Mouse (Mus musculus) MEL (cell line): Measurements from ENCODE around the gene Naa35. TPM values are rescaled to one million over a fixed set of nuclear protein-coding genes. Genes with fewer than 3 reads are reported as not detected.

ENCODE experiments used
- DNase-seq: peaks from one replicate; pipeline ENCODE4 v3.0.0; 2011; ENCODE audit warnings: low read depth, low spot score
- H3K27ac ChIP-seq: 2 replicates; pipeline ENCODE4 v1.5.1; 2012; ENCODE audit warnings: low read depth, mild to moderate bottlenecking, control low read depth, low read length, moderate library complexity; ENCODE audit not compliant: control insufficient read depth
- H3K27me3 ChIP-seq, 2 experiments: fragments of 150-350 bp in 1 of 2; sonication (generic) in 1 of 2; 2 replicates each; pipeline ENCODE4 v1.6.1; 2012; ENCODE audit warnings: low read length in 2 of 2, mild to moderate bottlenecking in 2 of 2, improper control_type of control experiment in 1 of 2, moderate library complexity in 1 of 2; ENCODE audit not compliant: insufficient read depth in 2 of 2, control insufficient read depth in 1 of 2
- H3K36me3 ChIP-seq, 2 experiments: 2 replicates each; pipeline ENCODE4 v1.6.1; 2012 to 2014; ENCODE audit warnings: low read length in 2 of 2, improper control_type of control experiment in 1 of 2, inconsistent platforms in 1 of 2, mild to moderate bottlenecking in 1 of 2; ENCODE audit not compliant: insufficient read depth in 2 of 2, control insufficient read depth in 1 of 2
- H3K4me1 ChIP-seq, 2 experiments: fragments of 150-350 bp in 1 of 2; sonication (generic) in 1 of 2; 2 replicates each; pipeline ENCODE4 v1.6.1; 2012; ENCODE audit warnings: low read length in 2 of 2, improper control_type of control experiment in 1 of 2, mild to moderate bottlenecking in 1 of 2; ENCODE audit not compliant: insufficient read depth in 2 of 2, control insufficient read depth in 1 of 2
- H3K4me3 ChIP-seq, 2 experiments: fragments of 150-350 bp in 1 of 2; sonication (generic) in 1 of 2; 2 replicates each; pipeline ENCODE4 v1.5.1; 2012; ENCODE audit warnings: low read depth in 2 of 2, low read length in 2 of 2, mild to moderate bottlenecking in 2 of 2, moderate library complexity in 2 of 2, control low read depth in 1 of 2, improper control_type of control experiment in 1 of 2; ENCODE audit not compliant: control insufficient read depth in 1 of 2, insufficient read depth in 1 of 2
- H3K79me2 ChIP-seq: 2 replicates; pipeline ENCODE4 v1.6.1; 2012; ENCODE audit warnings: mild to moderate bottlenecking, low read length, moderate library complexity; ENCODE audit not compliant: control insufficient read depth, poor library complexity, insufficient read depth
- H3K9ac ChIP-seq: 2 replicates; pipeline ENCODE4 v1.6.1; 2012; ENCODE audit warnings: low read depth, mild to moderate bottlenecking, control low read depth, low read length, moderate library complexity; ENCODE audit not compliant: control insufficient read depth, poor library complexity, severe bottlenecking
- H3K9me3 ChIP-seq: fragments of 150-350 bp; sonication (generic); replicated peaks from 2 replicates; pipeline ENCODE4 v1.6.1; 2012; ENCODE audit warnings: mild to moderate bottlenecking, low read length, improper control_type of control experiment, moderate library complexity; ENCODE audit not compliant: insufficient read depth
- BHLHE40 ChIP-seq: IDR thresholded peaks from 2 replicates; pipeline ENCODE4 v1.6.1; 2012; ENCODE audit warnings: low read depth, mild to moderate bottlenecking, inconsistent platforms, low read length, improper control_type of control experiment, borderline replicate concordance
- CHD1 ChIP-seq: IDR thresholded peaks from 2 replicates; pipeline ENCODE4 v1.6.1; 2012; ENCODE audit warnings: low read depth, mild to moderate bottlenecking, inconsistent platforms, low read length, improper control_type of control experiment
- CHD2 ChIP-seq: IDR thresholded peaks from 2 replicates; pipeline ENCODE4 v1.6.1; 2011; ENCODE audit warnings: low read length, improper control_type of control experiment
- CTCF ChIP-seq, 3 experiments: IDR thresholded peaks in 2 of 3; conservative IDR thresholded peaks in 1 of 3; 2 replicates each; pipeline ENCODE4 v1.5.1; 2011 to 2012; ENCODE audit warnings: low read length in 3 of 3, low read depth in 2 of 3, mild to moderate bottlenecking in 2 of 3, improper control_type of control experiment in 1 of 3, inconsistent platforms in 1 of 3, mixed read lengths in 1 of 3, moderate library complexity in 1 of 3; ENCODE audit not compliant: control insufficient read depth in 1 of 3, insufficient read depth in 1 of 3, poor library complexity in 1 of 3, severe bottlenecking in 1 of 3
- E2F4 ChIP-seq: IDR thresholded peaks from 2 replicates; pipeline ENCODE4 v1.6.1; 2011; ENCODE audit warnings: low read depth, low read length, improper control_type of control experiment, borderline replicate concordance
- ELF1 ChIP-seq: IDR thresholded peaks from 2 replicates; pipeline ENCODE4 v1.6.1; 2014; ENCODE audit warnings: low read depth, mild to moderate bottlenecking, inconsistent platforms, low read length, improper control_type of control experiment, moderate library complexity
- EP300 ChIP-seq, 2 experiments: IDR thresholded peaks; 2 replicates each; pipeline ENCODE4 v1.6.1; 2011; ENCODE audit warnings: improper control_type of control experiment in 2 of 2, low read length in 2 of 2, low read depth in 1 of 2, mild to moderate bottlenecking in 1 of 2
- ETS1 ChIP-seq: IDR thresholded peaks from 2 replicates; pipeline ENCODE4 v1.6.1; 2012; ENCODE audit warnings: low read depth, mild to moderate bottlenecking, inconsistent platforms, low read length, improper control_type of control experiment, moderate library complexity
- GATA1 ChIP-seq: IDR thresholded peaks from 2 replicates; pipeline ENCODE4 v1.6.1; 2011; ENCODE audit warnings: low read depth, low read length, improper control_type of control experiment
- HCFC1 ChIP-seq: IDR thresholded peaks from 2 replicates; pipeline ENCODE4 v1.6.1; 2012; ENCODE audit warnings: low read depth, mild to moderate bottlenecking, inconsistent platforms, low read length, improper control_type of control experiment, moderate library complexity
- JUND ChIP-seq: IDR thresholded peaks from 2 replicates; pipeline ENCODE4 v1.6.1; 2011; ENCODE audit warnings: low read depth, mild to moderate bottlenecking, improper control_type of control experiment, low read length
- KAT2A ChIP-seq: conservative IDR thresholded peaks from 2 replicates; pipeline ENCODE4 v1.6.1; 2012; ENCODE audit warnings: low read depth, low read length, improper control_type of control experiment, inconsistent platforms
- MAFK ChIP-seq: IDR thresholded peaks from 2 replicates; pipeline ENCODE4 v1.6.1; 2011; ENCODE audit warnings: low read depth, mild to moderate bottlenecking, low read length, improper control_type of control experiment, borderline replicate concordance
- MAX ChIP-seq: IDR thresholded peaks from 2 replicates; pipeline ENCODE4 v1.6.1; 2011; ENCODE audit warnings: low read length, improper control_type of control experiment
- MAZ ChIP-seq: IDR thresholded peaks from 2 replicates; pipeline ENCODE4 v1.6.1; 2012; ENCODE audit warnings: low read depth, mild to moderate bottlenecking, inconsistent platforms, low read length, improper control_type of control experiment
- MEF2A ChIP-seq: IDR thresholded peaks from 2 replicates; pipeline ENCODE4 v1.6.1; 2014; ENCODE audit warnings: low read depth, mild to moderate bottlenecking, inconsistent platforms, low read length, improper control_type of control experiment; ENCODE audit not compliant: poor library complexity, insufficient replicate concordance, severe bottlenecking; ENCODE audit errors: extremely low read depth
- MXI1 ChIP-seq: IDR thresholded peaks from 2 replicates; pipeline ENCODE4 v1.6.1; 2011; ENCODE audit warnings: mild to moderate bottlenecking, low read depth, low read length, improper control_type of control experiment
- MYB ChIP-seq: IDR thresholded peaks from 2 replicates; pipeline ENCODE4 v1.6.1; 2011; ENCODE audit warnings: mild to moderate bottlenecking, low read depth, low read length, improper control_type of control experiment
- MYC ChIP-seq: IDR thresholded peaks from 2 replicates; pipeline ENCODE4 v1.6.1; 2011; ENCODE audit warnings: low read depth, mild to moderate bottlenecking, low read length, improper control_type of control experiment, moderate library complexity
- NELFE ChIP-seq: IDR thresholded peaks from 2 replicates; pipeline ENCODE4 v1.6.1; 2011; ENCODE audit warnings: low read depth, low read length, improper control_type of control experiment
- NRF1 ChIP-seq: IDR thresholded peaks from 2 replicates; pipeline ENCODE4 v1.6.1; 2014; ENCODE audit warnings: low read depth, mild to moderate bottlenecking, inconsistent platforms, low read length, improper control_type of control experiment, moderate library complexity; ENCODE audit not compliant: poor library complexity, insufficient read depth, severe bottlenecking
- POLR2A ChIP-seq, 2 experiments: IDR thresholded peaks; 2 replicates each; pipeline ENCODE4 v1.6.1; 2011 to 2012; ENCODE audit warnings: low read length in 2 of 2, mild to moderate bottlenecking in 2 of 2, control low read depth in 1 of 2, improper control_type of control experiment in 1 of 2, low read depth in 1 of 2, moderate library complexity in 1 of 2; ENCODE audit not compliant: control insufficient read depth in 1 of 2, insufficient read depth in 1 of 2, poor library complexity in 1 of 2
- RAD21 ChIP-seq: IDR thresholded peaks from 2 replicates; pipeline ENCODE4 v1.6.1; 2011; ENCODE audit warnings: mild to moderate bottlenecking, low read depth, low read length, improper control_type of control experiment
- RCOR1 ChIP-seq: IDR thresholded peaks from 2 replicates; pipeline ENCODE4 v1.6.1; 2012; ENCODE audit warnings: low read depth, mild to moderate bottlenecking, inconsistent platforms, low read length, improper control_type of control experiment
- SIN3A ChIP-seq: IDR thresholded peaks from 2 replicates; pipeline ENCODE4 v1.6.1; 2012; ENCODE audit warnings: low read length, improper control_type of control experiment, inconsistent platforms
- SMC3 ChIP-seq: IDR thresholded peaks from 2 replicates; pipeline ENCODE4 v1.6.1; 2011; ENCODE audit warnings: low read depth, low read length, improper control_type of control experiment
- TAL1 ChIP-seq: IDR thresholded peaks from 2 replicates; pipeline ENCODE4 v1.6.1; 2012; ENCODE audit warnings: mild to moderate bottlenecking, inconsistent platforms, low read length, moderate library complexity, mixed read lengths
- TBP ChIP-seq: IDR thresholded peaks from 2 replicates; pipeline ENCODE4 v1.8.0; 2011; ENCODE audit warnings: low read depth, low read length, improper control_type of control experiment
- TCF12 ChIP-seq: IDR thresholded peaks from 2 replicates; pipeline ENCODE4 v1.6.1; 2014; ENCODE audit warnings: low read depth, mild to moderate bottlenecking, inconsistent platforms, low read length, improper control_type of control experiment, moderate library complexity
- UBTF ChIP-seq: IDR thresholded peaks from 2 replicates; pipeline ENCODE4 v1.6.1; 2012; ENCODE audit warnings: low read depth, mild to moderate bottlenecking, inconsistent platforms, low read length, improper control_type of control experiment, moderate library complexity, borderline replicate concordance; ENCODE audit not compliant: insufficient read depth
- USF1 ChIP-seq: IDR thresholded peaks from 2 replicates; pipeline ENCODE4 v1.6.1; 2014; ENCODE audit warnings: low read depth, mild to moderate bottlenecking, inconsistent platforms, low read length, improper control_type of control experiment, moderate library complexity
- USF2 ChIP-seq, 2 experiments: IDR thresholded peaks; 2 replicates each; pipeline ENCODE4 v1.6.1; 2011 to 2012; ENCODE audit warnings: improper control_type of control experiment in 2 of 2, low read length in 2 of 2, borderline replicate concordance in 1 of 2, inconsistent platforms in 1 of 2, low read depth in 1 of 2, mild to moderate bottlenecking in 1 of 2; ENCODE audit not compliant: insufficient read depth in 1 of 2
- ZC3H11A ChIP-seq: IDR thresholded peaks from 2 replicates; pipeline ENCODE4 v1.6.1; 2012; ENCODE audit warnings: low read depth, mild to moderate bottlenecking, inconsistent platforms, low read length, improper control_type of control experiment
- ZKSCAN1 ChIP-seq: IDR thresholded peaks from 2 replicates; pipeline ENCODE4 v1.6.1; 2012; ENCODE audit warnings: low read depth, mild to moderate bottlenecking, inconsistent platforms, low read length, improper control_type of control experiment, moderate library complexity
- ZMIZ1 ChIP-seq: IDR thresholded peaks from 2 replicates; pipeline ENCODE4 v1.6.1; 2012; ENCODE audit warnings: low read depth, mild to moderate bottlenecking, inconsistent platforms, low read length, improper control_type of control experiment, moderate library complexity
- ZNF384 ChIP-seq: IDR thresholded peaks from 2 replicates; pipeline ENCODE4 v1.6.1; 2012; ENCODE audit warnings: low read depth, mild to moderate bottlenecking, inconsistent platforms, low read length, improper control_type of control experiment
- polyA plus RNA-seq, 2 experiments: library from polyadenylated mRNA; stranded (reverse) in 1 of 2; unstranded in 1 of 2; fragments of >175 nt in 1 of 2; fragments of >200 nt in 1 of 2; gene quantifications; 2 replicates each; pipeline versions ENCODE4 v1.2.1 to v1.2.4; 2012; ENCODE audit warnings: low replicate concordance in 2 of 2, low read depth in 1 of 2; ENCODE audit not compliant: insufficient read length in 2 of 2, insufficient read depth in 1 of 2, missing spikeins in 1 of 2
- total RNA-seq: library from RNA; depleted of rRNA; stranded (reverse); fragments of 300-350 nt; gene quantifications from 2 replicates; pipeline ENCODE4 v1.2.3, GENCODE M21; 2012

Gene Naa35
- total and polyA plus RNA-seq, 3 experiments = 19.5 to 44.4 TPM; not detected in 1

GRCm38 (mm10) chr13:59549318-59549798, 35.7 kb upstream of the Naa35 start:
- Histone ChIP-seq H3K27me3 (no peaks in the 10 kb centered on the region), H3K9me3 (no peaks in the 10 kb centered on the region), H3K4me3 (no peak overlapping the region), H3K9ac (no peak overlapping the region), H3K36me3 (peaks cover 0 to 61% of the 10 kb centered on the region in 2 experiments; a peak in 2 of 4 replicates), H3K4me1 (peaks cover 42 to 48% of the 10 kb centered on the region in 2 experiments), H3K27ac (peak overlapping the region; percentile 79), H3K79me2 (peaks cover 53% of the 10 kb centered on the region)
- DNase-seq = peak; percentile 81
- TF ChIP-seq SIN3A (peak; percentile 27), BHLHE40 (peak; percentile 22; the same call in 1 of the 2 replicates), ZC3H11A (no peak), MYC (no peak), ELF1 (no peak), GATA1 (peak; percentile 85), MAZ (no peak), EP300 (IDR thresholded peaks at IDR 0.05; ENCODE audit: low read depth in 1 of 2, low read length in 2 of 2) (peak; percentile 78 to 87; a peak in 3 of 4 replicates), ZMIZ1 (no peak), MEF2A (no peak), MAX (no peak), E2F4 (no peak), CHD2 (no peak; the same call in 1 of the 2 replicates), NRF1 (no peak), POLR2A (IDR thresholded peaks at IDR 0.05; ENCODE audit: control insufficient read depth in 1 of 2, insufficient read depth in 1 of 2, low read depth in 1 of 2, low read length in 2 of 2, poor library complexity in 1 of 2) (no peak), SMC3 (no peak), USF1 (no peak), KAT2A (no peak), RCOR1 (peak; percentile 48; the same call in 1 of the 2 replicates), ZNF384 (no peak), CTCF (IDR thresholded peaks at IDR 0.05 in 2 of 3, conservative IDR thresholded peaks at IDR 0.05 in 1 of 3; ENCODE audit: control insufficient read depth in 1 of 3, insufficient read depth in 1 of 3, low read depth in 2 of 3, low read length in 3 of 3, poor library complexity in 1 of 3, severe bottlenecking in 1 of 3) (no peak), TAL1 (peak; percentile 58), UBTF (no peak), USF2 (IDR thresholded peaks at IDR 0.05; ENCODE audit: borderline replicate concordance in 1 of 2, insufficient read depth in 1 of 2, low read depth in 1 of 2, low read length in 2 of 2) (no peak), JUND (no peak), CHD1 (no peak), TBP (no peak), ZKSCAN1 (no peak), MXI1 (0 out of 2 replicates have a peak, but pooled peaks have one; percentile 25), MAFK (peak; percentile 2; the same call in 1 of the 2 replicates), MYB (peak; percentile 57; the same call in 1 of the 2 replicates), ETS1 (peak; percentile 69), HCFC1 (0 out of 2 replicates have a peak, but pooled peaks have one; percentile 6), TCF12 (peak; percentile 79), RAD21 (no peak), NELFE (no peak)
